Mouse (Mus musculus) CH12F3 (cell line): ENCODE data around the gene Arhgef28.
"Not testable (repeated sequence)": the region's sequence is repeated elsewhere in the genome, so short reads cannot be mapped to it uniquely, and the experiment has no call there.

Source experiments
- in situ Hi-C: fragments of 300-500 bp; cut with MboI; formaldehyde crosslinking; loops from 2 replicates; pipeline ENCODE4 v1.14.3; 2020; ENCODE audit warnings: low sequenced_read_pairs

Arhgef28 gene

GRCm38 (mm10) chr13:98077216-98077615 lies 129.0 kb downstream of the Arhgef28 start:
- in situ Hi-C loops, result no loop called here

DNA sequence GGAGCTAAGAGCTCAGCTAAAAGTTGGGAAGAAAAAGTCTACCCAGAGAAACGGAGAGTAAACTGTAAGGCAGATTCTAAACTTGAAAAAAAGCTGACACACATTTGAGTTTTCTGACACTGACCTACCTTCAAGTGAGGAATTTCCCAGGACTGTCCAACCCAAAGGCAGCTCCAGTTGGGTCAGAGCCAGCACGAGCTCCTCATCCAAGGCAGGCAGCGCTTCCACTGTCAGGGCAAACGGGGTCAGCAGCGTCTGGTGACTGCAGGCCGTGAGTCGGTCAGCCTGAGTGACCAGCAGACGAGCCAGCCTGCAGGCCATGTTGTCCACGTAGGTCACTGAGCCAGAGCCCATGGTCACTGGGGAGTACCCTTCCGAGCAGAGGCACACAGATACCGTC lies 131.4 kb downstream of the Arhgef28 start:
- in situ Hi-C loops, result no loop called here

- in situ Hi-C loops, result no loop called here
Observed at GRCm38 (mm10) chr13:98073190-98073589, 133.0 kb downstream of the Arhgef28 start.

DNA sequence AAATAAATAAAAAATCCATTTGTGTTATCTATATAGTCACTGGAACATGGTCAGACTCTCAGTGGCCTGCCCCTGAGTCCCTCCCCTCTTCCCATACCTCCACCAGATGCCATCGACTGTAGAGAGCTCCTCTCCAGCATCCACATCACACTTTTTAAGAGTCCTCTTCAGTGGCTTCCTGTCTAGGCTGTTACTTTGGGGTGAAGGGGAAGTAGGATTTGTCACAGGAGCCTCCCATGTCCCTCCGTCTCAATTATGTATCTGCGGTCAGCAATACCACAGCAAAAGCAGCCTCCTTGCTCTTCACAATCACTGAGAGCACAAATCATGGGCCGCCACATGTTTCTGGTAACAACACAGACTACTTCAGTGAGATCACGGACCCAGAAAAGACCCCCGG lies 135.8 kb downstream of the Arhgef28 start:
- in situ Hi-C loops, result no loop called here

DNA sequence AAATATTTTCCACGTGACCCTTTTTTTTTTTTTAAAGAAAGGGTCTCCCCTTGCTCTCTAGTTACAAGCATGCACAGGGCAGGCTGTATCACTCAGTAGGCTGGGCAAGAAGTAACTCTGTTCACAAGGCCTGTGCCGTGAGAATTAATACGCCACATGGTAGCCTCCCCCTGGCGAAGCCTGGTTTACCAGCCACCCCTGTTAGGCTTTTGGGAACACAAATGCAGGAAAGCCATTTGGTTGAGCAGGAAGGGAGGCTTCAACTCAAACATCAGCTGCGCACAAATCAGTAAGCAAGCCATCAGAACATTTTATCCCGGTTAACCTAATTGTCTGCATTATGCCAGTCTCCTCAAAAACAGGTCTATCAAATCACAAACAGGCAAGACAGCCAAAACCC lies 136.6 kb downstream of the Arhgef28 start:
- in situ Hi-C loops, result no loop called here

DNA sequence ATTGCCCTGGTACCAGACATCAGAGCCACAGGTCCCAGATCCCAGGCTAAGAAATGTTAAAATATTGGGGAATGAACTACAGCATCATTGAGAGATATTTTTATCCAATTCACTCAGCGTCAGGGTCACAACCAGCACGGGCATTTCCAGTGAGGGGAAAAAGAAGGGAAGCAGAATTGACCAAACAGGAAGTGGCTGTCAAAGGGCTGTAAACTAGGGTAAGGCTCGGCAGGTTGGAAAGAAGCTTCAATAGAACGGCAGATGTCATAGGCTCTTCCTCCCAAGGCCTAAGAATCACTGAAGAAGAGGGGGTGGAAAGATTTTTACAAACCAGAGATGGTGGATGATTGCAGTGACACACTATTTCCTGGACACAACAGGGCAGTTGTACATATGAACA lies 143.4 kb downstream of the Arhgef28 start:
- in situ Hi-C loops, result no loop called here

DNA sequence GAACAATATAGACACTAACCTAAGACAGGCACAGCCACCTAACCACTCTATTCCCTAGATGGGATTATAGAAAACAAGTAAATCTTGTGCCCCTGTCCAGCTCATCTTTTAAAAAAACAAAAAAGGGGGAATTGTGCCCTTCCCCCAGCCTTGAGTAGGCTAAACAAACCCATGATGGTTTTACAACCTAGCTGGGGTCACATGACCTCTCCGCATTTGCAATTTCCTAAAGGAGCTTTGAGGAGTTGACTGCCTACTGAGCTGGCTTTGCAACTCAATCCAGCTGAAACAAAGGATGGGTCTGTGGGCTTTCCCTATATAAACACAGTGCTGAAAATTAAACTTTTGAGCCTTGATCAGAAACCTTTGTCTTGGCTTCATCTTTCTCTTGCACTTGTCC lies 146.1 kb downstream of the Arhgef28 start:
- in situ Hi-C loops, result not testable (repeated sequence)

DNA sequence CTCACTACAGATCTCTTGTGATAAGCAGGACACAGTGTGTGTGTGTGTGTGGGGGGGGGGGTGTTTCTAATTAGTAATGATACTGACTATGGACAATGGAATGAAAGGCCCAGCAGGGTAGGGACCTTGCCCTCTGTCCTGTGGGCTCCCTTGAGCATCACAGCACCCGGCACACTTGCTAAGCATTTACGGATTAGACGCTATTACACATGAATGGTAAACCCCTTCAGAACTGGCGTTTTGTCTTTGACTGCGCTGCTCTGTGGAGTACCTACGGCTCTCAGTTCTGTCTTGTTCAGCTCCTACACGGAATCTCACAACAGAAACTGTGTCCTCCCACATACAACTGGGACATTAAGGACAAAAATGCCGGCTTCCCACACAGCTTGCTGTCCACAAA lies 151.0 kb downstream of the Arhgef28 start:
- in situ Hi-C loops, result no loop called here

DNA sequence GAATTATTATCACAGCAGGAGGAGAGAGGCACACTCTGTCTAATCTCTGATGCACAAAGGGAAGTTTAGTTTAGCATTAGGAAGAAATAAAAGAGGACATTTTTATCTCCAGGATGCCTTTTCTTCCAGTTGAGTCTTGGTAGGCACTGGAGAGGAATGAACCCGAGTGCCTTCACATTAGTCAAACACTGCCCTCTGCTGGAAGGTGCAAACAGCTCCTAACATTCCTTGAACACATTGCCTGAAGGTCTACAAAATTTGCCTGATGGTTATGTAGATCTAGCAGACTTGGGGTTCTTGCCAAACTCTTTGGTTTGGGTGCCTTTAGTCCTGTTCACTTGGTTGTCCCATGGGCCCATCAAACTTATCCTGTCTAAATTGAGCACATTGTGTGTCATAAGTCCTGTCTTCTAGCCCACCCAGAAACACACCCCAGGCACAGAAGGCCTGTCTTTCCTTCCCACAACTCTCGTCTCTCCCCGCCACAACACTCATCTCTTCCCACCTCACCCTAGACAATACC lies 165.6 kb downstream of the Arhgef28 start:
- in situ Hi-C loops, result no loop called here

DNA sequence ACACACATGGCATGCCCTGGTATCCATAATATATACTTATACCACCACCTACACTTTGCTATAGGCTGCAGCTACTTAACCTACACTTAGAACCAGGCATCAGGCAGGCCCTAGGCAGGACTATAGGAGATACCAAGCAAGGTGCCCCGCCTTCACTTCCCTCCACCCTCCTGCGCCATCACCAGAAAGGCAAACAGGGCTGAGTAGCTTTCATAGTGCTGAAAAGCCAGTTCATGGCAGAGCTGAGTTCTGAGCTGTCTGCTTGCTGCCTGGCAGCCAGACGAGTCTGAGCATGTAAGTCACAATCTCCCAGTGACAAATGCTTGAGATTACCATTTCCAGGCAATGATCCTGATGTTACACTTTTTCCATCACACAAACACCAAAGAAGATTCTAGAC lies 167.5 kb downstream of the Arhgef28 start:
- in situ Hi-C loops, result loop anchor here (10.0 kb wide), 1 partner anchor 196 kb away; no protein-coding TSS in a partner anchor

- in situ Hi-C loops, result loop anchor here (10.0 kb wide), 1 partner anchor 197 kb away; no protein-coding TSS in a partner anchor
Observed at GRCm38 (mm10) chr13:98037693-98038092, 168.5 kb downstream of the Arhgef28 start.

GRCm38 (mm10) chr13:98031642-98031960 lies 174.6 kb downstream of the Arhgef28 start:
- in situ Hi-C loops, result loop anchor here (10.0 kb wide), 1 partner anchor 203 kb away; no protein-coding TSS in a partner anchor

GRCm38 (mm10) chr13:98030959-98031641 lies 175.1 kb downstream of the Arhgef28 start:
- in situ Hi-C loops, result loop anchor here (10.0 kb wide), 1 partner anchor 204 kb away; no protein-coding TSS in a partner anchor

DNA sequence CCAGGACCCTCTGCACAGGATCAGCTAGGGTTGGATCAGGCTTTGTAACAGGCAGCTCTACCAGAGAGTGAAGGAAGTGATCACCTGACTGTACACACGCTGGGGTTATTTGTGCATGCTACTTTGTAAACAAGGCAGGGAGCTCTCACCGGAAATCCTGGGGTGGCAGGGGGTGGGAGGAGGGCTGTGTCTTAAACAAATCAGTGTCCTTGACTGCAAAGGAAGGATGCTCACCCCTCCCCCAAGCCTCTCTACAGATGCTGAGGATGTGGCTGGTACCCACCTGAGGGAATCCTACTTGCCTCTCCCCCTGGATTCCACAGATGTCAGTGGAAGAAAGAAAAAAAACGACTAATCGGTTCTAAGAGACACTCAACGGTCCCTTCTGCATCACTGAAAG lies 176.2 kb downstream of the Arhgef28 start:
- in situ Hi-C loops, result loop anchor here (10.0 kb wide), 1 partner anchor 205 kb away; no protein-coding TSS in a partner anchor

DNA sequence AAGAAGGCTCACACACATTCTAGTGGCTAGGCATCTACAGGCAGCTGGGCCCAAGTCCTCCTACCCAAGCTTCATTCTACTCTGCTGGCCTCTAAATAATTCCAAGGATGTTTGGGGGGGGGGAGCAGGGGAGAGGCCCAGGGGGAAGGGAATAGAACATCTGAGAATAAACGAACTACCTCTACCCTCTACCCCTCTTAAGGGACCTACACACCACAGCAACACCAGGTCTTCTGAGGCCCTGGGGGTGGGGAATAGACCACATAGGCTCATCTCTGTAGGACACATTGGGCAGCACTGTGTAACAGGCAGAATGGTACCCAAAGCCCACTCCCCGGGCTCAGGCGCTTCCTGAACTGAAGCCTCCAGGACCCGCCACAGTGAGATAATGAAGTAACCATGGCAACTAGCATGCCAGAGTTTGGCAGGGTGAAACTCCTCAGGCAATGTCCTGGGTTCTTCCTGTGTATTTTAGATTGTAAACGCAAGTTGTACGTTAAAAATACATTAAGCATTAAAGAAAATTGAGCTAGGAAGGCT lies 177.5 kb downstream of the Arhgef28 start:
- in situ Hi-C loops, result no loop called here

DNA sequence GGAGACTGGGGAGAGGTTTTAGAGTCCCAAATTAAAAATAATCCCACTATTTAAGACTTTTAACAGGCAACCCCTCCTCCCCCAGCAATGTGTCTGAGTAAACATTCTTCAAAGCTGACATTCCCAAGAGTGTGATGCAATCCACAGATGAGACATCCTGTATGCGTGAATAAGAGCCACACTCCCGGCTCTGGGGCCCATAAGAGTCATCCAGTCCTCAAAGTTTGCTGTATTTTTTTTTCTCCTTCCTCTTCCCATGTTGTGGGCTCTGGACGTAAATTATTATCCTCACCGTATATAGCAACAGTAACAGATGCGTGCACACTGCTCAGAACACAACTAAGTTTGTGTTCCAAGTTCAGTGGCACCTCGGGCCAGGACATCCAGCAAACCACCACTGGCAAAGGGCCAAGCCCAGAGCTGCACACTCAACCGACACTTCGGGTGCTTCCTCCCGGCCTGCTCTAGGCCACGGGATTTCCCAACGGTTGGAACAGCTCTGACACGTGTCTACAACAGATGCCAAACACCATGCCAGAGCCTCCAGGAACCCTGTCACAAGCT lies 178.5 kb downstream of the Arhgef28 start:
- in situ Hi-C loops, result no loop called here

DNA sequence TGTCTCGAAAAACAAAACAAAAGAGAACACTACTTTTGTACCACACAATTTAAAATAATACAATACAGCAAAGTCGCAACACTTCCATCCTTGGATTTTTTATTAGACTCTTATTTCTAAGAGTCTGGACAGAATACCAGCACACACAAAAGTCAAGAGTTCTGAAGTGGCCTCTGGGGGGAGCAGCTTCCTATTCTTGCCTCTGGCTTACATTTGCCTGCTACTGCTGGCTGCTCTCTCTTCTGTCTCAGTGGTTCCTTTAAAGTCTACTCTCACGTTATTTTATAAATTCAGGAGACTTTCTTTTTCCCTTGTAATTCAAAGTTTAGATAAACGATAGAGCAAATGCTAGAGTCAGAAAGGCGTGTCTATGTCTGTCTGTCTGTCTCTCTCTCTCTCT lies 179.1 kb downstream of the Arhgef28 start:
- in situ Hi-C loops, result no loop called here

- in situ Hi-C loops, result no loop called here
Observed at GRCm38 (mm10) chr13:98025706-98026504, 180.3 kb downstream of the Arhgef28 start.

- in situ Hi-C loops, result no loop called here
Observed at GRCm38 (mm10) chr13:98025162-98025561, 181.1 kb downstream of the Arhgef28 start.

- in situ Hi-C loops, result no loop called here
Observed at GRCm38 (mm10) chr13:98024680-98025079, 181.6 kb downstream of the Arhgef28 start.

DNA sequence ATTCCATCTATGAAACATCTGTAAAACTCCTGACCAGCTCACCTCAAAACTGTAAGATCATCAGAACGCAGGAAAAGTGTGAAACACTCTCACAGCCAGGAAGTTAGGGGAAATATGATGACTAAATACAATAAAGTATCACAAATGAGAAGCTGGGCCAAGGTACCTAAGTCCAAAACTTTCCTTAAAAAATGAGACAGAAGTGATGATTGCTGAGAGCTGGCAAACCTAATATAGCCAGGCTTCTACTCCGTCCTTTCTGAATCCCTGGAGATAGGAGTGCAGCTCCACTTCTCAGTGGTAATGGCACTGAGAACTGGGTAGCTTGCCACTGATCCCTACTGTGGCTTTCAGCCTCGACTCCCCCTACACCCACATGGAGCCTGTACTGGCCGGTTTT lies 184.3 kb downstream of the Arhgef28 start:
- in situ Hi-C loops, result no loop called here
